Mouse (Mus musculus): ENCODE data around the gene Sh3bgrl2. TPM values are rescaled to one million over a fixed set of nuclear protein-coding genes. Genes with fewer than 3 reads are reported as not detected.

Gene Sh3bgrl2
- polyA plus RNA-seq, 1 experiment from 2014 or later: 10.6 TPM

GRCm38 (mm10) chr9:83568125-83568524 lies 20.0 kb downstream of the Sh3bgrl2 start:
- no peak overlapping the region for H3K4me2 ChIP-seq (ENCODE audit: low read length)
- 97% methylated on average over 5 of the region's 5 CpGs for WGBS
- ATAC-seq: no peak
- H3K36me3 ChIP-seq (ENCODE audit: control insufficient read depth, insufficient read depth, low read length): no peaks in the 10 kb centered on the region
- no peak overlapping the region for H3K27ac ChIP-seq (ENCODE audit: low read depth, low read length)
- no peaks in the 10 kb centered on the region for H3K9me3 ChIP-seq (ENCODE audit: control insufficient read depth, low read length)
- no peak overlapping the region for H3K4me3 ChIP-seq (ENCODE audit: low read length)
- H3K9ac ChIP-seq (ENCODE audit: low read depth, low read length): no peak overlapping the region
- H3K27me3 ChIP-seq (replicated peaks; ENCODE audit: control insufficient read depth, insufficient read depth, low read length): no peaks in the 10 kb centered on the region
- H3K4me1 ChIP-seq (ENCODE audit: control insufficient read depth, insufficient read depth, low read depth, low read length): peaks cover 1% of the 10 kb centered on the region; the same call in 1 of the 2 replicates

- no peak overlapping the region for H3K9ac ChIP-seq (ENCODE audit: low read depth, low read length)
- H3K9me3 ChIP-seq (ENCODE audit: control insufficient read depth, low read length): no peaks in the 10 kb centered on the region
- H3K4me2 ChIP-seq (ENCODE audit: low read length): no peak overlapping the region
- ATAC-seq: no peak
- no peaks in the 10 kb centered on the region for H3K36me3 ChIP-seq (ENCODE audit: control insufficient read depth, insufficient read depth, low read length)
- H3K27me3 ChIP-seq (replicated peaks; ENCODE audit: control insufficient read depth, insufficient read depth, low read length): no peaks in the 10 kb centered on the region
- no peak overlapping the region for H3K27ac ChIP-seq (ENCODE audit: low read depth, low read length)
- 70% methylated on average over 3 of the region's 3 CpGs for WGBS
- H3K4me1 ChIP-seq (ENCODE audit: control insufficient read depth, insufficient read depth, low read depth, low read length): 0 out of 2 replicates have a peak, but pooled peaks cover 2% of the 10 kb centered on the region
- H3K4me3 ChIP-seq (ENCODE audit: low read length): no peak overlapping the region
Measured at GRCm38 (mm10) chr9:83568937-83569336, 20.8 kb downstream of the Sh3bgrl2 start.

DNA sequence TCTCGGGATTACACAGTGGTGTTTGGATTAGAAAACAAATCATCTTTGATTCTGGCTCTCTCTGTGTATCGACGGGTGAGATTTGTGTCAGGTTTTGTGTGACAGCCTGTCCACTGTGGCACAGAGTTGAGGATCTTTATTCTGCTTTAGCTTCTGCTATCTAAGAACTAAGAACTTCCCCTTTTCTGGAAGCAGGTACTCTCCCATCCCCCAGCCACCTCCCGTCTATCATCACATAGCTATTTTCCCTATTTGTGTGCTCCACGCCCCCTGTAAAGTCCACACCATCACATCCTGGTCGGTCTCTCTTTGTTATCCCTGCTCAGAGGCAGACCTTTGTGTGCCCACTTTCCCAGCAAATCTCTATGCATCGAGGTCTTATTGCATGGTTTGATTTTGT lies 21.8 kb downstream of the Sh3bgrl2 start:
- Histone ChIP-seq H3K4me2 (ENCODE audit: low read length) (no peak overlapping the region), H3K9me3 (ENCODE audit: control insufficient read depth, low read length) (no peaks in the 10 kb centered on the region), H3K27ac (ENCODE audit: low read depth, low read length) (no peak overlapping the region), H3K4me1 (ENCODE audit: control insufficient read depth, insufficient read depth, low read depth, low read length) (0 out of 2 replicates have a peak, but pooled peaks cover 2% of the 10 kb centered on the region), H3K9ac (ENCODE audit: low read depth, low read length) (no peak overlapping the region), H3K4me3 (ENCODE audit: low read length) (no peak overlapping the region), H3K27me3 (replicated peaks; ENCODE audit: control insufficient read depth, insufficient read depth, low read length) (no peaks in the 10 kb centered on the region), H3K36me3 (ENCODE audit: control insufficient read depth, insufficient read depth, low read length) (no peaks in the 10 kb centered on the region)
- no peak for ATAC-seq
- WGBS: 80% methylated on average over 7 of the region's 7 CpGs

GRCm38 (mm10) chr9:83571315-83571714 lies 23.2 kb downstream of the Sh3bgrl2 start:
- Histone ChIP-seq H3K27me3 (replicated peaks; ENCODE audit: control insufficient read depth, insufficient read depth, low read length) (no peaks in the 10 kb centered on the region), H3K9ac (ENCODE audit: low read depth, low read length) (no peak overlapping the region), H3K4me3 (ENCODE audit: low read length) (no peak overlapping the region), H3K9me3 (ENCODE audit: control insufficient read depth, low read length) (no peaks in the 10 kb centered on the region), H3K4me1 (ENCODE audit: control insufficient read depth, insufficient read depth, low read depth, low read length) (0 out of 2 replicates have a peak, but pooled peaks cover 2% of the 10 kb centered on the region), H3K4me2 (ENCODE audit: low read length) (no peak overlapping the region), H3K27ac (ENCODE audit: low read depth, low read length) (no peak overlapping the region), H3K36me3 (ENCODE audit: control insufficient read depth, insufficient read depth, low read length) (no peaks in the 10 kb centered on the region)
- ATAC-seq: no peak
- WGBS: 46% methylated on average over 3 of the region's 3 CpGs

- 96% methylated on average over 2 of the region's 2 CpGs for WGBS
- Histone ChIP-seq H3K4me1 (ENCODE audit: control insufficient read depth, insufficient read depth, low read depth, low read length) (peaks cover 4% of the 10 kb centered on the region; the same call in 1 of the 2 replicates), H3K27ac (ENCODE audit: low read depth, low read length) (no peak overlapping the region), H3K9me3 (ENCODE audit: control insufficient read depth, low read length) (no peaks in the 10 kb centered on the region), H3K27me3 (replicated peaks; ENCODE audit: control insufficient read depth, insufficient read depth, low read length) (no peaks in the 10 kb centered on the region), H3K4me2 (ENCODE audit: low read length) (no peak overlapping the region), H3K9ac (ENCODE audit: low read depth, low read length) (no peak overlapping the region), H3K4me3 (ENCODE audit: low read length) (no peak overlapping the region), H3K36me3 (ENCODE audit: control insufficient read depth, insufficient read depth, low read length) (no peaks in the 10 kb centered on the region)
- no peak for ATAC-seq
Measured at GRCm38 (mm10) chr9:83572326-83572725, 24.2 kb downstream of the Sh3bgrl2 start.

DNA sequence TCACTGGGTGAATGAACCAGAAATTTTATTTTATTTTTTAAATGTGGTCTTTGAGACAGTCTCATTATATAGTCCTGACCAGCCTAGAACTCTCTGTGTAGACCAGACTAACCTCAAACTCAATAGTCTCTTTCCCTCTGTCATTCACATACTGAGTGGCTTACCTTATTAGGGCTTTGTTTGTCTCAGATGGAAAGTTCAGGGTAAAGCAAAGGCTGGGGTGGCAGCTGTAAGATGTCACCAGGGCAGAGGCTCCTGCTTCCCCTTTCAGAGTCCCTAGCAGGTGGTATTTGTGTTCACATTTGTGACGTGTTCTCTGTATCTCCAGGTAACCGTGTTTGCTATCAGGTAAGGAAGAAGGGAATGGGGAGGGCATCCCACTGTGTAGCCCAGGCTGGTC lies 24.7 kb downstream of the Sh3bgrl2 start:
- no peaks in the 10 kb centered on the region for H3K9me3 ChIP-seq (ENCODE audit: control insufficient read depth, low read length)
- H3K4me2 ChIP-seq (ENCODE audit: low read length): no peak overlapping the region
- H3K4me1 ChIP-seq (ENCODE audit: control insufficient read depth, insufficient read depth, low read depth, low read length): peaks cover 4% of the 10 kb centered on the region; the same call in 1 of the 2 replicates
- no peak overlapping the region for H3K9ac ChIP-seq (ENCODE audit: low read depth, low read length)
- no peaks in the 10 kb centered on the region for H3K27me3 ChIP-seq (replicated peaks; ENCODE audit: control insufficient read depth, insufficient read depth, low read length)
- H3K36me3 ChIP-seq (ENCODE audit: control insufficient read depth, insufficient read depth, low read length): no peaks in the 10 kb centered on the region
- 69% methylated on average over 2 of the region's 2 CpGs for WGBS
- H3K27ac ChIP-seq (ENCODE audit: low read depth, low read length): no peak overlapping the region
- no peak for ATAC-seq
- no peak overlapping the region for H3K4me3 ChIP-seq (ENCODE audit: low read length)

- ATAC-seq: no peak
- no peak overlapping the region for H3K4me3 ChIP-seq (ENCODE audit: low read length)
- H3K27ac ChIP-seq (ENCODE audit: low read depth, low read length): no peak overlapping the region
- no peaks in the 10 kb centered on the region for H3K27me3 ChIP-seq (replicated peaks; ENCODE audit: control insufficient read depth, insufficient read depth, low read length)
- H3K36me3 ChIP-seq (ENCODE audit: control insufficient read depth, insufficient read depth, low read length): no peaks in the 10 kb centered on the region
- no peaks in the 10 kb centered on the region for H3K9me3 ChIP-seq (ENCODE audit: control insufficient read depth, low read length)
- H3K4me2 ChIP-seq (ENCODE audit: low read length): no peak overlapping the region
- no peak overlapping the region for H3K9ac ChIP-seq (ENCODE audit: low read depth, low read length)
- 77% methylated on average over 2 of the region's 2 CpGs for WGBS
- peaks cover 4% of the 10 kb centered on the region; the same call in 1 of the 2 replicates for H3K4me1 ChIP-seq (ENCODE audit: control insufficient read depth, insufficient read depth, low read depth, low read length)
Measured at GRCm38 (mm10) chr9:83573588-83573987, 25.5 kb downstream of the Sh3bgrl2 start.

- Histone ChIP-seq H3K27ac (ENCODE audit: low read depth, low read length) (no peak overlapping the region), H3K36me3 (ENCODE audit: control insufficient read depth, insufficient read depth, low read length) (no peaks in the 10 kb centered on the region), H3K4me1 (ENCODE audit: control insufficient read depth, insufficient read depth, low read depth, low read length) (peaks cover 4% of the 10 kb centered on the region; the same call in 1 of the 2 replicates), H3K4me3 (ENCODE audit: low read length) (no peak overlapping the region), H3K9me3 (ENCODE audit: control insufficient read depth, low read length) (no peaks in the 10 kb centered on the region), H3K27me3 (replicated peaks; ENCODE audit: control insufficient read depth, insufficient read depth, low read length) (no peaks in the 10 kb centered on the region), H3K9ac (ENCODE audit: low read depth, low read length) (no peak overlapping the region), H3K4me2 (ENCODE audit: low read length) (no peak overlapping the region)
- 92% methylated on average over 4 of the region's 4 CpGs for WGBS
- no peak for ATAC-seq
Measured at GRCm38 (mm10) chr9:83575403-83575802, 27.3 kb downstream of the Sh3bgrl2 start.

DNA sequence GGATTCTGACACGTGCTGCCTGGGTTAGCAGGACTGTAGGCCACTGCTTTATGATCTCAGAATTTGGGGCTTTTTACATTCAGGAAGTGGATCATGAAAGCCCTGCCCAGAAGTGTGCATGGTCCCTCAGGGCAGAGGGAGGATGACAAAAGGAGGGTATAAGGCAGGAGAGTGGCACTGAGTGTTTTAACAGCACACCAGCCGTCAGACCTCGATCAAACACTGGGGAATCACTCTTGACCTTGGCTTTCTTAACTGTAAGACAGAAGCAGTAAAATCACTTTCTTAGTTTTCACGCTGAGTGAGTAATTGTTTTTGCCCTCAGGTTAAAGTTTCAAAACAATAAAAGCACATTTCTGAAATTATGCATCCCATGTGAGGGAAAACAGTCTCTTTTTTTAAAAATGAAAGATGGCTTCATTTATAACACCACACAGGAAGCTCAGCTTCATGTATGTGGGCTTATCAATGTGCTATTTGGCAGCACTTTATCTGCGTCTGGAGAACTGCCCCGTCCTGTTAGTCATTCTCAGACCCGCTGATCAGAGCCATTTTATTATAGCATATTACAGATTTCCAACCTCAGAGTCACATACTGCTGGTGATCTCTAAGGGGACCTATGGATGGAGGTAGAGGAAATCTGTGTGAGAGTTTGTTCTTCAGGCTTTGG lies 28.0 kb downstream of the Sh3bgrl2 start:
- no peak overlapping the region for H3K27ac ChIP-seq (ENCODE audit: low read depth, low read length)
- ATAC-seq: 0 out of 2 replicates have a peak, but pooled peaks have one; percentile 4
- no peaks in the 10 kb centered on the region for H3K36me3 ChIP-seq (ENCODE audit: control insufficient read depth, insufficient read depth, low read length)

More for the DNA sequence above, 28.0 kb downstream of the Sh3bgrl2 start:
- H3K4me2 ChIP-seq (ENCODE audit: low read length): no peak overlapping the region
- no peaks in the 10 kb centered on the region for H3K9me3 ChIP-seq (ENCODE audit: control insufficient read depth, low read length)
- 69% methylated on average over 7 of the region's 7 CpGs for WGBS
- H3K4me3 ChIP-seq (ENCODE audit: low read length): no peak overlapping the region
- no peak overlapping the region for H3K9ac ChIP-seq (ENCODE audit: low read depth, low read length)
- H3K27me3 ChIP-seq (replicated peaks; ENCODE audit: control insufficient read depth, insufficient read depth, low read length): no peaks in the 10 kb centered on the region
- peaks cover 4% of the 10 kb centered on the region; the same call in 1 of the 2 replicates for H3K4me1 ChIP-seq (ENCODE audit: control insufficient read depth, insufficient read depth, low read depth, low read length)
